Mouse (Mus musculus): ENCODE data around the gene Stra6. TPM values are rescaled to one million over a fixed set of nuclear protein-coding genes. Genes with fewer than 3 reads are reported as not detected.

Gene Stra6
- total and polyA plus RNA-seq, 2 experiments from 2014 or later = 11.0 to 16.2 TPM

- Histone ChIP-seq H3K27ac (ENCODE audit: low read depth, low read length) (no peak overlapping the region), H3K36me3 (ENCODE audit: insufficient read depth) (no peaks in the 10 kb centered on the region), H3K9me3 (ENCODE audit: low read length) (no peaks in the 10 kb centered on the region), H3K9ac (no peak overlapping the region), H3K27me3 (ENCODE audit: insufficient read depth, low read length) (no peaks in the 10 kb centered on the region), H3K4me2 (ENCODE audit: low read depth) (no peak overlapping the region), H3K4me3 (ENCODE audit: low read depth, low read length) (no peak overlapping the region), H3K4me1 (ENCODE audit: insufficient read depth) (no peaks in the 10 kb centered on the region)
- DNase-seq (no peak), ATAC-seq (no peak)
- WGBS = 45% methylated on average over 3 of the region's 3 CpGs
- TF ChIP-seq CTCF (IDR thresholded peaks at IDR 0.05; ENCODE audit: low read depth) = no peak
Observed at GRCm38 (mm10) chr9:58155366-58155765, 91.8 kb downstream of the Stra6 start.

GRCm38 (mm10) chr9:58156819-58157560 is 93.4 kb downstream of the Stra6 start:
- TF ChIP-seq CTCF (IDR thresholded peaks at IDR 0.05; ENCODE audit: low read depth) = no peak
- no peak for DNase-seq
- Histone ChIP-seq H3K27me3 (ENCODE audit: insufficient read depth, low read length) (no peaks in the 10 kb centered on the region), H3K36me3 (ENCODE audit: insufficient read depth) (no peaks in the 10 kb centered on the region), H3K4me3 (ENCODE audit: low read depth, low read length) (no peak overlapping the region), H3K4me1 (ENCODE audit: insufficient read depth) (no peaks in the 10 kb centered on the region), H3K9ac (no peak overlapping the region), H3K4me2 (ENCODE audit: low read depth) (no peak overlapping the region), H3K9me3 (ENCODE audit: low read length) (no peaks in the 10 kb centered on the region), H3K27ac (ENCODE audit: low read depth, low read length) (no peak overlapping the region)
- WGBS = 91% methylated on average over 22 of the region's 22 CpGs
- no peak for ATAC-seq

- no peak for TF ChIP-seq CTCF (IDR thresholded peaks at IDR 0.05; ENCODE audit: low read depth)
- Histone ChIP-seq H3K27ac (ENCODE audit: low read depth, low read length) (0 out of 2 replicates have a peak overlapping the region, but pooled peaks have one; percentile 21), H3K9ac (no peak overlapping the region), H3K4me2 (ENCODE audit: low read depth) (no peak overlapping the region), H3K36me3 (ENCODE audit: insufficient read depth) (no peaks in the 10 kb centered on the region), H3K4me1 (ENCODE audit: insufficient read depth) (no peaks in the 10 kb centered on the region), H3K27me3 (ENCODE audit: insufficient read depth, low read length) (no peaks in the 10 kb centered on the region), H3K4me3 (ENCODE audit: low read depth, low read length) (no peak overlapping the region), H3K9me3 (ENCODE audit: low read length) (no peaks in the 10 kb centered on the region)
- no peak for ATAC-seq
- no peak for DNase-seq
- WGBS = 84% methylated on average over 13 of the region's 13 CpGs
Observed at GRCm38 (mm10) chr9:58157838-58158237, 94.2 kb downstream of the Stra6 start.

GRCm38 (mm10) chr9:58158541-58159311 is 95.1 kb downstream of the Stra6 start:
- no peak overlapping the region for H3K27ac ChIP-seq (ENCODE audit: low read depth, low read length)

GRCm38 (mm10) chr9:58159855-58160254 is 96.3 kb downstream of the Stra6 start:
- no peaks in the 10 kb centered on the region for H3K9me3 ChIP-seq (ENCODE audit: low read length)
- no peaks in the 10 kb centered on the region for H3K4me1 ChIP-seq (ENCODE audit: insufficient read depth)
- H3K9ac ChIP-seq = no peak overlapping the region
- no peaks in the 10 kb centered on the region for H3K36me3 ChIP-seq (ENCODE audit: insufficient read depth)
- H3K4me3 ChIP-seq (ENCODE audit: low read depth, low read length) = no peak overlapping the region
- no peak for DNase-seq
- H3K27ac ChIP-seq (ENCODE audit: low read depth, low read length) = no peak overlapping the region
- TF ChIP-seq CTCF (IDR thresholded peaks at IDR 0.05; ENCODE audit: low read depth) = no peak
- 71% methylated on average over 4 of the region's 4 CpGs for WGBS
- peak; percentile 69 for ATAC-seq
- no peak overlapping the region for H3K4me2 ChIP-seq (ENCODE audit: low read depth)
- H3K27me3 ChIP-seq (ENCODE audit: insufficient read depth, low read length) = no peaks in the 10 kb centered on the region

More at GRCm38 (mm10) chr9:58158541-58159311, 95.1 kb downstream of the Stra6 start:
- Histone ChIP-seq H3K4me2 (ENCODE audit: low read depth) (no peak overlapping the region), H3K4me1 (ENCODE audit: insufficient read depth) (no peaks in the 10 kb centered on the region), H3K27me3 (ENCODE audit: insufficient read depth, low read length) (no peaks in the 10 kb centered on the region), H3K9me3 (ENCODE audit: low read length) (no peaks in the 10 kb centered on the region), H3K36me3 (ENCODE audit: insufficient read depth) (no peaks in the 10 kb centered on the region), H3K9ac (no peak overlapping the region), H3K4me3 (ENCODE audit: low read depth, low read length) (no peak overlapping the region)
- no peak for TF ChIP-seq CTCF (IDR thresholded peaks at IDR 0.05; ENCODE audit: low read depth)
- ATAC-seq (no peak; the same call in 1 of the 2 replicates), DNase-seq (no peak)
- WGBS = 40% methylated on average over 7 of the region's 7 CpGs

- H3K27me3 ChIP-seq (ENCODE audit: insufficient read depth, low read length) = no peaks in the 10 kb centered on the region
- no peak overlapping the region for H3K4me3 ChIP-seq (ENCODE audit: low read depth, low read length)
- no peak for ATAC-seq
- TF ChIP-seq CTCF (IDR thresholded peaks at IDR 0.05; ENCODE audit: low read depth) = no peak
- no peaks in the 10 kb centered on the region for H3K9me3 ChIP-seq (ENCODE audit: low read length)
- H3K4me2 ChIP-seq (ENCODE audit: low read depth) = no peak overlapping the region
- H3K36me3 ChIP-seq (ENCODE audit: insufficient read depth) = no peaks in the 10 kb centered on the region
- no peak overlapping the region for H3K27ac ChIP-seq (ENCODE audit: low read depth, low read length)
- WGBS = 79% methylated on average over 5 of the region's 5 CpGs
- H3K9ac ChIP-seq = no peak overlapping the region
- DNase-seq = no peak
- H3K4me1 ChIP-seq (ENCODE audit: insufficient read depth) = no peaks in the 10 kb centered on the region
Observed at GRCm38 (mm10) chr9:58160315-58160714, 96.7 kb downstream of the Stra6 start.

- 100% methylated on average over 3 of the region's 3 CpGs for WGBS
Observed at GRCm38 (mm10) chr9:58162173-58162572, 98.6 kb downstream of the Stra6 start.

More at GRCm38 (mm10) chr9:58162173-58162572, 98.6 kb downstream of the Stra6 start:
- Histone ChIP-seq H3K4me1 (ENCODE audit: insufficient read depth) (no peaks in the 10 kb centered on the region), H3K9ac (no peak overlapping the region), H3K4me2 (ENCODE audit: low read depth) (no peak overlapping the region), H3K9me3 (ENCODE audit: low read length) (0 out of 2 replicates have a peak, but pooled peaks cover 7% of the 10 kb centered on the region), H3K27me3 (ENCODE audit: insufficient read depth, low read length) (no peaks in the 10 kb centered on the region), H3K27ac (ENCODE audit: low read depth, low read length) (no peak overlapping the region), H3K4me3 (ENCODE audit: low read depth, low read length) (no peak overlapping the region), H3K36me3 (ENCODE audit: insufficient read depth) (no peaks in the 10 kb centered on the region)
- no peak for ATAC-seq
- TF ChIP-seq CTCF (IDR thresholded peaks at IDR 0.05; ENCODE audit: low read depth) = no peak
- no peak for DNase-seq

All from forebrain, postnatal 0 days (tissue).